Mouse (Mus musculus) limb, embryonic 11.5 days (tissue): ENCODE results near the gene Map2. TPM values are rescaled to one million over a fixed set of nuclear protein-coding genes. Genes with fewer than 3 reads are reported as not detected.
A peak's percentile ranks its signal among the peaks of the same experiment; 100 is the strongest.

Source experiments
- ATAC-seq: fragments of 200-750 bp; cut with Nextera tagmentation; 2 replicates; pipeline ENCODE4 v1.8.0; 2017; ENCODE audit warnings: low read depth; ENCODE audit not compliant: insufficient number of reproducible peaks, low FRiP score, low TSS enrichment
- DNase-seq: peaks from one replicate; pipeline ENCODE4 v3.0.0-alpha.2; 2015; ENCODE audit warnings: low spot score
- H3K27ac ChIP-seq: fragments of 300-500 bp; sonication (generic); replicated peaks from 2 replicates; pipeline ENCODE4 v1.5.1; 2014; ENCODE audit warnings: low read depth, mild to moderate bottlenecking, low read length
- H3K27me3 ChIP-seq: fragments of 300-500 bp; sonication (generic); 2 replicates; pipeline ENCODE4 v1.6.1; 2014; ENCODE audit warnings: mild to moderate bottlenecking, low read length, mixed read lengths; ENCODE audit not compliant: control insufficient read depth, insufficient read depth
- H3K36me3 ChIP-seq: fragments of 300-500 bp; sonication (generic); 2 replicates; pipeline ENCODE4 v1.6.1; 2014; ENCODE audit warnings: mild to moderate bottlenecking, low read length, moderate library complexity, mixed read lengths; ENCODE audit not compliant: control insufficient read depth, insufficient read depth
- H3K4me1 ChIP-seq: fragments of 300-500 bp; sonication (generic); 2 replicates; pipeline ENCODE4 v1.6.1; 2014; ENCODE audit warnings: low read length, mixed read lengths; ENCODE audit not compliant: control insufficient read depth, insufficient read depth
- H3K4me2 ChIP-seq: fragments of 300-500 bp; sonication (generic); 2 replicates; pipeline ENCODE4 v1.6.1; 2014; ENCODE audit warnings: low read depth, mild to moderate bottlenecking, moderate library complexity; ENCODE audit not compliant: severe bottlenecking
- H3K4me3 ChIP-seq: fragments of 300-500 bp; sonication (generic); 2 replicates; pipeline ENCODE4 v1.5.1; 2014; ENCODE audit warnings: low read depth, low read length
- H3K9ac ChIP-seq: fragments of 300-500 bp; sonication (generic); 2 replicates; pipeline ENCODE4 v1.6.1; 2014; ENCODE audit warnings: mild to moderate bottlenecking, low read length
- H3K9me3 ChIP-seq: fragments of 300-500 bp; sonication (generic); 2 replicates; pipeline ENCODE4 v1.6.1; 2016; ENCODE audit warnings: low read length; ENCODE audit not compliant: control insufficient read depth
- WGBS: fragments of 180-500 bp; shearing (Covaris S2); extraction: QIAGEN DNeasy Blood & Tissue Kit; methylation state at CpG from one replicate; pipeline ENCODE4 v1.1.7; 2014; 5-methylcytosine and 5-hydroxymethylcytosine counted together
- polyA plus RNA-seq: library from polyadenylated mRNA; unstranded; fragments of >200 nt; fragmentation: Nextera tagmentation; extraction: Ambion mirVana; gene quantifications from 2 replicates; pipeline ENCODE4 v1.2.1, GENCODE M21; 2014

Gene Map2
- polyA plus RNA-seq, 1 experiment from 2014 or later: 16.5 TPM

- Histone ChIP-seq H3K4me1 (peaks cover 7% of the 10 kb centered on the region; the same call in 1 of the 2 replicates), H3K27me3 (no peaks in the 10 kb centered on the region), H3K36me3 (no peaks in the 10 kb centered on the region), H3K4me3 (no peak overlapping the region), H3K9ac (no peak overlapping the region), H3K9me3 (no peaks in the 10 kb centered on the region), H3K27ac (no peak overlapping the region), H3K4me2 (no peak overlapping the region)
- no peak for DNase-seq
- WGBS: 28% methylated on average over 6 of the region's 6 CpGs
- ATAC-seq: peak; percentile 51; the same call in 1 of the 2 replicates
These were observed 153.9 kb downstream of the Map2 start for GRCm38 (mm10) chr1:66328996-66329395.

- no peak for ATAC-seq
- H3K4me3 ChIP-seq: no peak overlapping the region
- no peak overlapping the region for H3K27ac ChIP-seq
- no peak overlapping the region for H3K9ac ChIP-seq
- DNase-seq: no peak
- H3K4me1 ChIP-seq: peaks cover 7% of the 10 kb centered on the region; the same call in 1 of the 2 replicates
- H3K4me2 ChIP-seq: no peak overlapping the region
- no peaks in the 10 kb centered on the region for H3K36me3 ChIP-seq
- no peaks in the 10 kb centered on the region for H3K27me3 ChIP-seq
- no peaks in the 10 kb centered on the region for H3K9me3 ChIP-seq
These were observed 154.5 kb downstream of the Map2 start for GRCm38 (mm10) chr1:66329534-66329933.

GRCm38 (mm10) chr1:66335724-66336284 is 160.7 kb downstream of the Map2 start:
- Histone ChIP-seq H3K27me3 (no peaks in the 10 kb centered on the region), H3K36me3 (no peaks in the 10 kb centered on the region), H3K4me3 (no peak overlapping the region), H3K9ac (no peak overlapping the region), H3K9me3 (no peaks in the 10 kb centered on the region), H3K27ac (no peak overlapping the region), H3K4me2 (no peak overlapping the region), H3K4me1 (no peaks in the 10 kb centered on the region)
- WGBS: 61% methylated on average over 2 of the region's 2 CpGs
- no peak for ATAC-seq
- no peak for DNase-seq

GRCm38 (mm10) chr1:66339213-66339612 is 164.1 kb downstream of the Map2 start:
- 100% methylated on average over 1 of the region's 1 CpGs for WGBS
- Histone ChIP-seq H3K9me3 (no peaks in the 10 kb centered on the region), H3K4me2 (no peak overlapping the region), H3K27ac (no peak overlapping the region), H3K36me3 (no peaks in the 10 kb centered on the region), H3K4me1 (no peaks in the 10 kb centered on the region), H3K27me3 (no peaks in the 10 kb centered on the region), H3K9ac (no peak overlapping the region), H3K4me3 (no peak overlapping the region)
- ATAC-seq: no peak
- no peak for DNase-seq

GRCm38 (mm10) chr1:66348404-66349165 is 173.5 kb downstream of the Map2 start:
- Histone ChIP-seq H3K4me1 (no peaks in the 10 kb centered on the region), H3K27me3 (no peaks in the 10 kb centered on the region), H3K36me3 (no peaks in the 10 kb centered on the region), H3K27ac (no peak overlapping the region), H3K4me2 (no peak overlapping the region), H3K9me3 (no peaks in the 10 kb centered on the region), H3K9ac (no peak overlapping the region), H3K4me3 (no peak overlapping the region)
- no peak for ATAC-seq
- WGBS: 62% methylated on average over 8 of the region's 8 CpGs
- DNase-seq: no peak

GRCm38 (mm10) chr1:66349166-66349835 is 174.2 kb downstream of the Map2 start:
- Histone ChIP-seq H3K27ac (no peak overlapping the region), H3K9me3 (no peaks in the 10 kb centered on the region), H3K9ac (no peak overlapping the region), H3K4me3 (no peak overlapping the region), H3K4me2 (no peak overlapping the region), H3K27me3 (no peaks in the 10 kb centered on the region), H3K36me3 (no peaks in the 10 kb centered on the region), H3K4me1 (no peaks in the 10 kb centered on the region)
- DNase-seq: no peak
- 85% methylated on average over 3 of the region's 3 CpGs for WGBS
- ATAC-seq: no peak

- Histone ChIP-seq H3K27ac (no peak overlapping the region), H3K36me3 (no peaks in the 10 kb centered on the region), H3K27me3 (no peaks in the 10 kb centered on the region), H3K4me2 (no peak overlapping the region), H3K9me3 (no peaks in the 10 kb centered on the region), H3K4me3 (no peak overlapping the region), H3K4me1 (no peaks in the 10 kb centered on the region), H3K9ac (no peak overlapping the region)
- DNase-seq (no peak), ATAC-seq (no peak)
These were observed 176.3 kb downstream of the Map2 start for GRCm38 (mm10) chr1:66351366-66351765.

GRCm38 (mm10) chr1:66361799-66362198 is 186.7 kb downstream of the Map2 start:
- no peak for ATAC-seq

More at GRCm38 (mm10) chr1:66361799-66362198, 186.7 kb downstream of the Map2 start:
- Histone ChIP-seq H3K9ac (no peak overlapping the region), H3K27me3 (no peaks in the 10 kb centered on the region), H3K4me2 (no peak overlapping the region), H3K9me3 (no peaks in the 10 kb centered on the region), H3K4me1 (no peaks in the 10 kb centered on the region), H3K36me3 (no peaks in the 10 kb centered on the region), H3K27ac (no peak overlapping the region), H3K4me3 (no peak overlapping the region)
- WGBS: 93% methylated on average over 2 of the region's 2 CpGs
- DNase-seq: no peak
